Mouse (Mus musculus): Measurements from ENCODE around the gene Olfr1233.

Olfr1233 gene

DNA sequence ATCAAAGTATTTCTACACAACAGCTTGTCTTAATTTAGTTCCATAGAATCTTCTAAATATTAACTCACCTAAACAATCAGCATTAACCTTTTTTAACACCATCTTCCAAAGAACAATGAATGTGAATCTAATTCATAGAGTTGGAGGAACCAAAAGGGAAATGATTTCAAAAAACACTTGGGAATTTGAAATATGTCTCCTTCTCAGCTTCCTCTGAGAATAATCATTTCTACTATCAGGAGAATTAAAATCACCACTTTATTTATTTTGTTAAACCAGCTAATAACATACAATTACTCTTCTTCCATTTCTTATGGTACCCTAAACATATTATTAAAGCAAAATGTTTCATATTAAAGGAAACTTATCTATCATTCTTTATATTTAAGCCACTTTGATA, at the start of gene Olfr1233:
Olfr1233 (minus strand) TSS at position 101 of the 400 bp plus-strand sequence.
- DNase-seq (ENCODE audit: low spot score), result no peak

- no peak for DNase-seq (ENCODE audit: low spot score)
Observed at GRCm38 (mm10) chr2:89364765-89365164, 22.6 kb upstream of the Olfr1233 start, which contains the start of gene Olfr1234. TSS of gene Olfr1234 (minus strand) at chr2:89364865.

DNA sequence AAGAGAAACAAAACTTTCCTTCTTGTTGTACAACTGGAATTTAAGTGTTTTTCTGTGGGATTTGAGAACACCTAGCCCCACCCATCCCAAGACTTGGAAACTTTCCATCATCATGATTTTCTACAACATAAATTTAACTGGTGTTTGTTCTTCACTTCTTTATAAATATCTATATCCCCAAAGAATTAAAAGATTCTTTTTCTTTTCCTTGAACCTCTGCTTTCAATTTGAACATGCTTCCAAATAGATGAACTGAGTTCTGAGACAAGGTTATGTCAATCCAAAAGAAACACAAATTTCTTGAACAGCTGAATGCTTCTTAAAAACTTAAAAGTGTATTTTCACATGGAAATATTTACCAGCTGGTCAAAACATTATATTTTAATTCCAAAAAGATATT, 12.6 kb downstream of the Olfr1233 start, which contains the start of gene Olfr1232:
Olfr1232 (minus strand) TSS at position 101 of the 400 bp plus-strand sequence.
- DNase-seq (ENCODE audit: low spot score), result no peak

DNA sequence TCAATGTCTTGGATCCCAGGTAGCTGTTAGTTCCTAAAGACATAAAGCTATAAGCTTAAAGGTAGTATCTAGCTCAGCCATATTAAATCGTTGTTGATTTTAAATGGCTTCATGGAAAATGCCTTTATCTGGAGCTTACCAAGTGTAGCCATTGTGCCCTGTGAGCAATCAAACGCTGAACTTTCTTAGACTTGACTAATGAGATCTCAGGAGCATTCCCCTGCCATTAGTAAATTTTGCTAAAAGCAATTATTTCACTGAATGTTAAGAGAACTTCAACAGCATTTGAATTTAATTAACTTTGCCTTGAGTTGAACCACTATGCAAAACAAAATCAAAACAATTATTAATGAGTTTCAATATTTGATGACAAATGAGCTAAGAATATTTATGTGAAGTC, 35.2 kb downstream of the Olfr1233 start, which contains the start of gene Olfr1231:
Olfr1231 (minus strand) TSS at position 101 of the 400 bp plus-strand sequence.
- no peak for DNase-seq (ENCODE audit: low spot score)

- DNase-seq (ENCODE audit: low spot score), result no peak
Observed at GRCm38 (mm10) chr2:89297168-89297567, 45.0 kb downstream of the Olfr1233 start, which contains the start of gene Olfr1230. TSS of gene Olfr1230 (minus strand) at chr2:89297268.

GRCm38 (mm10) chr2:89287914-89288313, 54.3 kb downstream of the Olfr1233 start, which contains the start of gene Olfr1229:
TSS of gene Olfr1229 (minus strand) at chr2:89288014.
- no peak for DNase-seq (ENCODE audit: low spot score)

Data from urinary bladder, postnatal 14 days (tissue).